Mouse (Mus musculus) limb, embryonic 12.5 days (tissue): ENCODE data around the gene Spib. TPM values are rescaled to one million over a fixed set of nuclear protein-coding genes. Genes with fewer than 3 reads are reported as not detected.
A peak's percentile ranks its signal among the peaks of the same experiment; 100 is the strongest.

Experiments used
- ATAC-seq: fragments of 200-750 bp; cut with Nextera tagmentation; 2 replicates; pipeline ENCODE4 v1.8.0; 2017; ENCODE audit warnings: low read depth, moderate TSS enrichment; ENCODE audit not compliant: insufficient number of reproducible peaks, insufficient read depth, low FRiP score, low TSS enrichment
- H3K27ac ChIP-seq: fragments of 300-500 bp; sonication (generic); 2 replicates; pipeline ENCODE4 v1.5.1; 2016; ENCODE audit warnings: mild to moderate bottlenecking, moderate library complexity
- H3K27me3 ChIP-seq: fragments of 300-500 bp; sonication (generic); 2 replicates; pipeline ENCODE4 v1.6.1; 2016; ENCODE audit warnings: mild to moderate bottlenecking, moderate library complexity
- H3K36me3 ChIP-seq: fragments of 300-500 bp; sonication (generic); 2 replicates; pipeline ENCODE4 v1.6.1; 2016; ENCODE audit warnings: mild to moderate bottlenecking, moderate library complexity
- H3K4me1 ChIP-seq: fragments of 300-500 bp; sonication (generic); replicated peaks from 2 replicates; pipeline ENCODE4 v1.6.1; 2016
- H3K4me2 ChIP-seq: fragments of 300-500 bp; sonication (generic); 2 replicates; pipeline ENCODE4 v1.6.1; 2016; ENCODE audit warnings: mild to moderate bottlenecking, moderate library complexity
- H3K4me3 ChIP-seq: fragments of 300-500 bp; sonication (generic); replicated peaks from 2 replicates; pipeline ENCODE4 v1.5.1; 2016; ENCODE audit warnings: mild to moderate bottlenecking
- H3K9ac ChIP-seq: fragments of 300-500 bp; sonication (generic); replicated peaks from 2 replicates; pipeline ENCODE4 v1.6.1; 2016; ENCODE audit warnings: mild to moderate bottlenecking, moderate library complexity
- H3K9me3 ChIP-seq: fragments of 300-500 bp; sonication (generic); 2 replicates; pipeline ENCODE4 v1.6.1; 2016; ENCODE audit warnings: mild to moderate bottlenecking, moderate library complexity
- WGBS: fragments of 180-500 bp; shearing (Covaris S2); methylation state at CpG from one replicate; pipeline ENCODE4 v1.1.7; 2016; 5-methylcytosine and 5-hydroxymethylcytosine counted together
- polyA plus RNA-seq: library from polyadenylated mRNA; unstranded; fragments of >200 nt; fragmentation: Nextera tagmentation; extraction: Ambion mirVana; gene quantifications from 2 replicates; pipeline ENCODE4 v1.2.1, GENCODE M21; 2016

Gene Spib
- polyA plus RNA-seq, 1 experiment from 2014 or later, result 0.34 TPM

DNA sequence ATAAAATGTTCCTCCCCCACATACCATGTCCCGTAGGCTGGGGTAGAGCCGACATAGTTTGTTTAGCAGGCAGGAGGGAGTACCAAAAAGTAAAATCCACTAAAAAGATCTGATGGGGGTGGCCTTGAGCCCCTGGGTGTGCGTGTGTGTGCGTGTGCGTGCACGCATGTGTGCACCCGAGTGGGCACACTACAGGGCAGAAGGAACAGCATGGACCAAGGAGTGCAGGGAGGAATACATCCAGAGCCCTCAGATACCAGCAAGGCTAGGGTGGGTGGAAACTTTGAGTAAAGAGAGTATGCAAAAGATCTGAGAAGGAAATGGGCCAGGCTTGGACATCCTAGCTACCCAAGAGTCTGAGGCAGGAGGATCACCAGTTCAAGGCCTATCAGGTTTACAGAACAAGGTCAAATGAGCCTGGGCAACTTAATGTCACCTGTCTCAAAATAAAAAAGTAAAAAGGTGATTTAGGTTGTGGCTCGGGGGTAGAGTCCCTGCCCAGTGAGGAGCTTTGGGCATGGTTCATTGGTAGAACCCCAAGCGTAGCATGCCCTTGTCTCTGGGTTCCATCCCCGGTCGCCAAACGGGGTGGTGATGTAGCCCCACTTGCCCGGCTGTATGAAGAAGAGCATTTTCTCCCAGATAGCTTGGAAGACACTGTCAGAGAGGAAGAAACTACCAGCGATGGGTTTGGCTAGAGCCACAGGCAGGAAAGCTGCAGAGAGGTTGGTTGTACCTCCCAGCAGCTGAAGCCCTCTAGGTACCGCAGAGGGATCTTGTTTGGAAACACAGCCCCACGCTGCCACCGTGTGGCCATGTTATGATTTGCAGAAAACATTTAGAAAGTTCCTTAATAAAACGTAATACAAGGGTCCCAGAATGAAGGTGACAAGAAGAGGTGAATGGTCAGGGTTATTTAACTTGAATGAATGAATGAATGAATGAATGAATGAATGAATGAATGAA is 28.8 kb upstream of the Spib start:
- Histone ChIP-seq H3K27me3 (no peaks in the 10 kb centered on the region; the same call in 1 of the 2 replicates), H3K4me3 (no peak overlapping the region), H3K27ac (no peak overlapping the region), H3K9me3 (no peaks in the 10 kb centered on the region), H3K9ac (no peak overlapping the region), H3K4me2 (no peak overlapping the region), H3K36me3 (no peaks in the 10 kb centered on the region), H3K4me1 (no peaks in the 10 kb centered on the region)
- peak; percentile 59; the same call in 1 of the 2 replicates for ATAC-seq
- WGBS, result 54% methylated on average over 18 of the region's 18 CpGs

DNA sequence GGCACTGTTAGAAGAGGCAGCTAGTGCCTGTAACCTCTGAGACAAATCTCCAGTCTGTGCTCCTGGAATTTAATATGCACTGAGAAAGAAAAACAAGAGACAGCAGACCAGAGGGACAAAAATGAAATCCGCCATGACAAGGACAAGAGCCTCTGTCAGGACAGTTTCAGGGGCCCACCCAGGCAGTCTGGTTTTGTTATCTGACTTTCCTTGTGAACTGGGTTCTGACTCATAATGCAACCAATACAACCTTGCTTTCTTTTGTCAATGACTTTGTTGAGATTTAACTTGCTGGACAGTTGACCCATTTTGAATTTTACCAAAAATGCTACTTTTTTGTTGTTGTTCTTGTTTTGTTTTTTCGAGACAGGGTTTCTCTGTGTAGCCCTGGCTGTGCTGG is 25.8 kb upstream of the Spib start:
- Histone ChIP-seq H3K4me3 (no peak overlapping the region), H3K27me3 (no peaks in the 10 kb centered on the region), H3K27ac (no peak overlapping the region), H3K4me2 (no peak overlapping the region), H3K4me1 (0 out of 2 replicates have a peak, but pooled peaks cover 6% of the 10 kb centered on the region), H3K9me3 (no peaks in the 10 kb centered on the region), H3K36me3 (no peaks in the 10 kb centered on the region), H3K9ac (no peak overlapping the region)
- 68% methylated on average over 2 of the region's 2 CpGs for WGBS
- no peak for ATAC-seq

DNA sequence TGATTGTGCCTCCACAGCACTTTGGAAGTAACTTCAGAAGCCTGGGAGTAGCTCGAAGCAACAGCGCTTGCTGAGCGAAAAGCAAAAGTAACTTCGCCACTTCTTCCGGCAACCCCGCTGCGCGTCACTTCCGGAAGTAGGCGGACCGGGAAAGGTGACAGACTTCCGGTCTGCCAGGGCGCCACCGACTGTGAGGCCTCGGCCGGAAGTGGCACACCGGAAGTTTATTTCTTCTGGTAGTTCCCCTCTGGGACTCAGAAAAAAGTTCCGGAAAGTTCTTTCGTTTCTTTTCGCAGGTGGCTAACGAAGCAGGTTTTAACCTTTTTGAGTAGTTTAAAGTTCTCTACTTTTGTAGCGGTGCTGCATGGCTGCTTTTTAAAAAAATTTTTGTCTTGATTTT is 22.0 kb upstream of the Spib start, which contains the start of gene Nr1h2:
Gene Nr1h2, minus strand, starts transcription at position 126 of the 400 bp plus-strand sequence.
- ATAC-seq, result 0 out of 2 replicates have a peak, but pooled peaks have one; percentile 56
- H3K4me3 ChIP-seq, result peak within 1 kb of the TSS; percentile 84
- no peaks in the 10 kb centered on the region for H3K9me3 ChIP-seq
- peak within 1 kb of the TSS; percentile 65 for H3K9ac ChIP-seq
- H3K4me2 ChIP-seq, result peak within 1 kb of the TSS; percentile 63
- H3K4me1 ChIP-seq, result 0 out of 2 replicates have a peak, but pooled peaks cover 10% of the 10 kb centered on the region
- peaks cover 32% of the 10 kb centered on the region for H3K36me3 ChIP-seq
- H3K27me3 ChIP-seq, result no peaks in the 10 kb centered on the region
- WGBS, result under 1% methylated on average over 22 of the region's 22 CpGs
- H3K27ac ChIP-seq, result peak within 1 kb of the TSS; percentile 97

DNA sequence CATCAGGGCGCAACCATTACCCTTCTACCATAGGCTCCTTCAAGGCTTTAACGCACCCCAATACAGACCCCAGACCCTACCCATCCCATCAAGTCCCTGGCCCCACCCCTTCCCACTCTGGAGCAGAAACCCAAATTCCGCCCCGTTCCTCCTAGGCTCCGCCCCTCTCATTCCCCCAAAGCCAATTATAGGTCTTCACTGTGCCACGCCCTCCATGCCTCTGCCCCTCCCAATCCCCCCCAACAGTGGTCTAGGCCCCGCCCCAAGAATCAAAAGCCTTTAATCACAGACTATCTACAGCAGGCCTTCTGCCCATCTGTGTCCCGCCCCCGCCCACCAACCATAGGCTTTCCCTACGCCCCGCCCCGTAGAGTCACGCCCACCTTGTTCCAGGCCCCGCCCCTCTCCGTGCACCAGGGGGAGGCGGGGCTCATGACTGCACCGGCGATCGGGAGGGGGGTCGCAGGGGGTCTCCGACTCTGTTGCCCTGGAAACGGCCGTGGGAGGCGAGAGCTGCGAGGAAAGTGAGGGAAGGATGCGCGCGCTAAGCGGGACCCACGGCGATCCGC is 21.4 kb upstream of the Spib start:
- Histone ChIP-seq H3K36me3 (peaks cover 32% of the 10 kb centered on the region), H3K27me3 (no peaks in the 10 kb centered on the region), H3K27ac (peak overlapping the region; percentile 97), H3K9ac (peak overlapping the region; percentile 65), H3K4me3 (peak overlapping the region; percentile 84), H3K4me2 (peak overlapping the region; percentile 63), H3K9me3 (no peaks in the 10 kb centered on the region), H3K4me1 (0 out of 2 replicates have a peak, but pooled peaks cover 10% of the 10 kb centered on the region)
- ATAC-seq, result peak; percentile 61
- 1% methylated on average over 31 of the region's 32 CpGs for WGBS

DNA sequence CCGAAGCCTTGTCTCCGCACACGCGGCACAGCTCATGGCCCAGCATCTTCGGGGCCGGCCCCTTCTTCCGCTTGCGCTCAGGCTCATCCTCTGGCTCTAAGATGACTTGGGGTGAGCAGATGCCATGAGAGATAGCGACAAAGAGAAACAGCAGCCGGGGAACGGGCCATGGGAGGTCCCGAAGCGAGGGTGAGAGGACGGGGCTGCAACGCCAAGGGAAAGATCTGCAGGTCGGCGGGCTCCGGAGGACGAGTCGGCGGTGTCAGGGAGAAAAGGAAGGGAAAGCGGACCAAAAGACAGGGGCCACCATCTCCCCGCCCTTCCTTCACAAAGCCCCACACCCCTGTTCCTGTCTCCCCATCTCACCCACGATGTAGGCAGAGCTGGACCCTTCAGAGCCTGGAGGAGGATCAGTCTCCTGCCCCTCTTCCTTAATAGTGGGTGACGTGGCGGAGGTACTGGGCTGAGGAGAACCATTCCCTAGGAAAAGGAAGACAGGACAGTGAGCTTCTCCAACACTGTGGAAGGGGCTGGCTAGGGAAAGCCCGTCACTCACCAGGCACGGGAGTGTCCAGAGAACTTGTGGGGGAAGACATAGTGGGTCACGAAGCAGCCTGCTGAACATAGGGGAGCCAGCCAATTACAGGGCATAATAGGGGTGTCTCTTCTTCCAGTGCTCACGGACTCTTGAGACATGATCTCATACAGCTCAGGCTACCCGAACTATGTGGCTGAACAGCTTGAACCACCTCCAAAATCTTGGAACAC is 20.5 kb upstream of the Spib start:
- H3K4me3 ChIP-seq, result peak overlapping the region; percentile 84
- no peaks in the 10 kb centered on the region for H3K27me3 ChIP-seq
- peaks cover 32% of the 10 kb centered on the region for H3K36me3 ChIP-seq
- no peaks in the 10 kb centered on the region for H3K9me3 ChIP-seq
- 0 out of 2 replicates have a peak overlapping the region, but pooled peaks have one; percentile 97 for H3K27ac ChIP-seq
- no peak overlapping the region for H3K9ac ChIP-seq
- ATAC-seq, result no peak
- peak overlapping the region; percentile 63 for H3K4me2 ChIP-seq
- H3K4me1 ChIP-seq, result peaks cover 18% of the 10 kb centered on the region
- 90% methylated on average over 31 of the region's 31 CpGs for WGBS

DNA sequence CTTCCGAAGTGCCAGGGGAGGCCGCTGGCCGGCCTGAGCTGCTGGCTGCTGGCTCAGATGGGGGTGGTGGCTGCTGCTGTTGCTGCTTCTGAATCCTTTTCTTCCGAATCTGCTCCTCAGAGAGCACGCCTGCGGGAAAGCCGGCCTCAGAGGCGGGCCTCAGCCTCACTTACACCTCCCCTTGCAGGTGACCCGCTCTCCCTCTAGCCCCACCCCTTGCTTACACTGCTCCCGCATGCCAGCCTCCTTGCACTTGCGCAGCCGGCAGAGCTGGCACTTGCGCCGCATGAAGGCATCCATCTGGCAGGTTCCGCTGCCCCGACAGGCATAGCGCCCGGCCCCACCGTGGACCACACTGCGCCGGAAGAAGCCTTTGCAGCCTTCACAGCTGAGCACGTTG is 19.9 kb upstream of the Spib start:
- peaks cover 33% of the 10 kb centered on the region for H3K36me3 ChIP-seq
- H3K27ac ChIP-seq, result no peak overlapping the region
- no peak overlapping the region for H3K9ac ChIP-seq
- H3K4me2 ChIP-seq, result no peak overlapping the region
- WGBS, result 82% methylated on average over 22 of the region's 22 CpGs
- 0 out of 2 replicates have a peak overlapping the region, but pooled peaks have one; percentile 84 for H3K4me3 ChIP-seq
- peaks cover under 1% of the 10 kb centered on the region; the same call in 1 of the 2 replicates for H3K9me3 ChIP-seq
- H3K4me1 ChIP-seq, result peaks cover 22% of the 10 kb centered on the region
- no peaks in the 10 kb centered on the region for H3K27me3 ChIP-seq
- no peak for ATAC-seq

DNA sequence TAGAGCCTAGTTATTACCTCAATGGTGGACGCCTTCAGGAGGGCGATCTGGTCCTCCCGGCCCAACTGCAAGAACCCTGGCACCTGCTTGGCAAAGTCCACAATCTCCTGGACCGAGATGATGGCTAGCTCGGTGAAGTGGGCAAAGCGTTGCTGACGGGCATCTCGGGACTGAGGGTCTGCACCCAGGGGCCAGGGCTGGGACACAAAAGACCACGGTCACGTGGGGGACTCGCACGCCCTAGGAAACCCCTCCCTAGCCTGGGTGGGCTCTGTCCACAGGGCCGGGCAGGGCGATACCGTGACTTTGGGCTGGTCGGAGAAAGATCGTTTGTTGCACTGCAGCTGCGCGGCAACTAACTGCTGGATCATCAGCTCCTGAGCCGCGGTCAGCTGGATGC is 19.4 kb upstream of the Spib start:
- Histone ChIP-seq H3K4me1 (peaks cover 22% of the 10 kb centered on the region), H3K9me3 (peaks cover 5% of the 10 kb centered on the region; the same call in 1 of the 2 replicates), H3K36me3 (peaks cover 37% of the 10 kb centered on the region), H3K27me3 (no peaks in the 10 kb centered on the region), H3K4me2 (no peak overlapping the region), H3K27ac (no peak overlapping the region), H3K9ac (no peak overlapping the region), H3K4me3 (no peak overlapping the region)
- 92% methylated on average over 21 of the region's 21 CpGs for WGBS
- ATAC-seq, result no peak

DNA sequence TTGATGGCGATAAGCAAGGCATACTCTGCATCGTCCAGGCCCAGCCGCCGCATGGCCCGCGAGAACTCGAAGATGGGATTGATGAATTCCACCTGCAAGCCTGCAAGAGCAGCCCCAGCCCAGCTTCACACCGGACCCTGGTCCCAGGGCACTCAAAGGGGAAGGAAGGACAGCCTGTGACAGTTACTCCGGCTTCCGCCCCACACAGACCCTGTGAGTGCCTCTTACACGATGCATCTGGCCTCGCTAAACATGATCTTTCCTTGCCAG is 18.5 kb upstream of the Spib start:
- Histone ChIP-seq H3K36me3 (peaks cover 42% of the 10 kb centered on the region), H3K4me2 (no peak overlapping the region), H3K9me3 (peaks cover 8% of the 10 kb centered on the region; the same call in 1 of the 2 replicates), H3K27ac (no peak overlapping the region), H3K27me3 (no peaks in the 10 kb centered on the region), H3K9ac (no peak overlapping the region), H3K4me3 (no peak overlapping the region), H3K4me1 (peaks cover 22% of the 10 kb centered on the region)
- no peak for ATAC-seq
- 97% methylated on average over 12 of the region's 12 CpGs for WGBS

DNA sequence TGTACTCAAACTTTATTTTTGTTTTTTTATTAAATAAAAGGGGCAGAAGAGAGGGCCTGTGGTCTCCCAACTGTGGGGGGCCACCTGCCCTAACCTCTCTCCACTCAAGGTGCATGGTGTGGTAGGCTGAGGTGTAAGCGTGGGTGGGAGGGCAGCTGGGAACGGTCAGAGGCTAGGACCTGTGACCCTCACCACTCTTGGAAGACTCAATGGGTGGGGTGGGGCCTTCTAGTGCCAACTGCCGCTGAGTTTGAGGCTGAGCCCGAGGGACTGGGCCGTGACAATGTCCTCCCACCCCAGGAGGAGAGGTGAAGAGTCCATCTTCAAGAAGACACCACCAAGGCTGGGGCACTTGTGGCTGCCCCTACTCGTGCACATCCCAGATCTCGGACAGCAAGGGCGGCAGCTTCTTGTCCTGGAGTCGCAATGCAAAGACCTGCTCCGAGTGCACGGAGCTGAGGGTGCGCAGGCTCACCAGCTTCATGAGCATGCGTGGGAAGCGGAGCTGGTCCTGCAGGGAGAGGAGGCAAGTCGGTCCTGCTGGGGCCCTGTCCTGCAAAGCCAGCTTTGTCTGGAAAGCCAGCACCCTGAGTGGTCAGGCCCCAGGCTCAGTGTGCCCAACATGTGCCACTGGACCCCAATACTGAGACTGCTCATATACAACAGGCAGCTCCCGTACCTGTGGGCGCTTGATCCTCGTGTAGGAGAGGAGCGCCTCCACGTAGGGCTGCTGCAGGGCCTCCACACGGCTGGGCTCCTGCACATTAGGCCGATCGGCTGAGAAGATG is 17.9 kb upstream of the Spib start:
- no peak overlapping the region for H3K9ac ChIP-seq
- no peak overlapping the region for H3K27ac ChIP-seq
- no peak overlapping the region for H3K4me2 ChIP-seq
- peaks cover 8% of the 10 kb centered on the region; the same call in 1 of the 2 replicates for H3K9me3 ChIP-seq
- no peak for ATAC-seq
- peaks cover 22% of the 10 kb centered on the region for H3K4me1 ChIP-seq
- 93% methylated on average over 23 of the region's 23 CpGs for WGBS
- H3K4me3 ChIP-seq, result no peak overlapping the region
- no peaks in the 10 kb centered on the region for H3K27me3 ChIP-seq
- peaks cover 42% of the 10 kb centered on the region for H3K36me3 ChIP-seq

DNA sequence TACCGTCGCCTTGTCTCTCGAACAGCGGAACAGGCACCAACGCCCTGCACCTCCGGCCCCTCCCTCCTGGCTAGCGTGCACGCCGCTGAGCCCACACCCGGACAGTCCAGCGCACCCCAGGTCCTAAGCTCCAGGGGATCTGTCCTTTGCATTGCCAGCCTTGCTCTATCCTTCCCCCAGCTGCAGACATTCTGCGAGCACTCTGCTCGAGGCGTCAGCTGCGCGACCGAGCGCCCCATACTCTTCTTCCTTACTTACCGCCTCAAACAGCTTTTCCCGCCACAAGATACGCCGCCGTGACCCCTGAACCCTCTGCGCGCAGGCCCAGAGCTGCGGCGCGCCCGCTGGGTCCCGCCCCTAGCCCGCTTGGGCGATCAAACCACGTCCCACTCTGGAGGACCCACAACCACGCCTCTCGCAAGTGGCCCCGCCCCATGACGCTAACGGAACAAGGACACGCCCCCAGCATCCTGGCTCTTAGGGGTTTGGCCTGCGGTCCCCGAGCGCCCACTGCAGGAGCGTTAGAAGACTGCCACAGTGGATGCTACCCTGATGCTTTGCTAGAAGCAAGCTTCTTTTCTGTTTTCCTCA is 16.7 kb upstream of the Spib start, which contains the start of gene Pold1:
Gene Pold1, minus strand, starts transcription at position 353 of the 591 bp plus-strand sequence.
- Histone ChIP-seq H3K4me3 (peak within 1 kb of the TSS; percentile 68), H3K27ac (peak within 1 kb of the TSS; percentile 82), H3K36me3 (peaks cover 42% of the 10 kb centered on the region), H3K27me3 (no peaks in the 10 kb centered on the region), H3K9me3 (peaks cover 8% of the 10 kb centered on the region; the same call in 1 of the 2 replicates), H3K9ac (peak within 1 kb of the TSS; percentile 68), H3K4me2 (peak within 1 kb of the TSS; percentile 76), H3K4me1 (peaks cover 22% of the 10 kb centered on the region)
- WGBS, result 0% methylated on average over 43 of the region's 43 CpGs
- ATAC-seq, result peak; percentile 91
